Mouse (Mus musculus) spleen, adult 12 weeks (tissue): ENCODE results near the gene Plin1.

Experiments
- DNase-seq: peaks from one replicate; pipeline ENCODE4 v3.0.0; 2022; ENCODE audit warnings: low spot score

The Plin1 gene

DNA sequence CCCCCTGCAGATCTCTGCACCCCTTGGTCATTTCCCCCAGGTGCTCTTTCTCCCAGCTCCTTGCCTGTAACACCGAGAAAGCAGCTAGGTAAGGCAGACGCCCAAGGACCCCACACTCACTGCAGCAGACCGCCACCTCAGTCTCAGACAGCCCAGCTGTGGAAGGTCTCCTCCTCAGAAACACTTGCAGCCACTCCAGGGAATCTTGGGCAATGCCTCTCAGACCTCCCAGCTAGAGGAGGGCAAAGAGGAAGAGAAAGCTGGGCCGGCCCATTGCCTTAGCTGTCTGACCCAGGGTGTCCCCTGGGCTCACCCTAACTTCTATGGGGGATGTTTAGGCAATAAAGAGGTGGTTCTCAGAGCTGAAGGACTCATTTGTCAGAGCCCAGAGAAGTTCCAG lies at the start of gene Plin1:
TSS of gene Plin1 (minus strand) at position 282 of the 400 bp plus-strand sequence.
- no peak for DNase-seq

DNA sequence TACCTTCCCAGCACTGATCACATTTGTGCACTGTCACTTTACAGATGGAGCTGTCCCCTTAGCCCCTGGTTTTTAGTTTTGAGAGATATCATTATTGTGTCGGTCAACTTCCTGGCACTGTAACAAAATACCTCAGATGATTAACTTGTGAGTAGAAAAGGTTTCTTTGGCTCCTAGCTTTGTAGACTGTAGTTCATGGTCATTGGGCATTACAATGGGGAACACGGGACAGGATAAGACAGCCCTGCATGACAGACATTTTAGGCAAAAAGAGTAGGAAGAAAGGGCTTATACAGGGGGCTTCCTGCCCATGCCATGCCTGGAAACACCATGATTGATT lies 49.8 kb upstream of the Plin1 start:
- no peak for DNase-seq

DNA sequence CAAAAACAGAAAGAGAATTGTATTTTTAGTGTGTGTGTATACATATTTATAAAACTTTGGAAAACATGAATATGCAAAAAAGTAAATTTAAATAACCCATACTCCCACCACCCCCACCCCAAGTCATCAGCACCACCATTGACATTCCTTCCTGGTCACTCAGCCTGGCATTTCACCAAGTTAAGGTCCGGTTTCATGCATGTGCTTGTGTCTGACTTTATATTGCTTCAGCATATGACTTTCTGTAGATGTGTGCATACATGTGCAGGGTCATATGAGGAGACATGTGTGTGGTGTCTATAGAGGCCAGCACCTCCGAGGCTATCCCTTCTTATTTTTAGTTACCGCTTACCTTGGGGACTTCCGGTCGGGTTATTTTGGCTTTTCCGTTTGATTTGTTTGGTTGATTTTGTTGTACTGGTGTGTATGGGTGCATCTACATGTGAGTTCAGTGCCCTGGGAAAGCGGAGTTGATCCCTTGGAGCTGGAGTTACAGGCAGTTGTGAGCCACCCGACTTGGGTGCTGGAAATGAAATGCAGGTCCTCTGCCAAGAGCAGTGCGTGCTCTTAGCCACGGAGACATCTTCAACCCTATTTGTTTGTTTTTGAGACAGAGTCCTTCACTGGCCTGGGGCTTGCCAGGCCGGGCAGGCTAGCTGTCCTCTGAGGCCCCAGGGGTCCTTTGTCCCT lies 49.3 kb upstream of the Plin1 start:
- DNase-seq: no peak

DNA sequence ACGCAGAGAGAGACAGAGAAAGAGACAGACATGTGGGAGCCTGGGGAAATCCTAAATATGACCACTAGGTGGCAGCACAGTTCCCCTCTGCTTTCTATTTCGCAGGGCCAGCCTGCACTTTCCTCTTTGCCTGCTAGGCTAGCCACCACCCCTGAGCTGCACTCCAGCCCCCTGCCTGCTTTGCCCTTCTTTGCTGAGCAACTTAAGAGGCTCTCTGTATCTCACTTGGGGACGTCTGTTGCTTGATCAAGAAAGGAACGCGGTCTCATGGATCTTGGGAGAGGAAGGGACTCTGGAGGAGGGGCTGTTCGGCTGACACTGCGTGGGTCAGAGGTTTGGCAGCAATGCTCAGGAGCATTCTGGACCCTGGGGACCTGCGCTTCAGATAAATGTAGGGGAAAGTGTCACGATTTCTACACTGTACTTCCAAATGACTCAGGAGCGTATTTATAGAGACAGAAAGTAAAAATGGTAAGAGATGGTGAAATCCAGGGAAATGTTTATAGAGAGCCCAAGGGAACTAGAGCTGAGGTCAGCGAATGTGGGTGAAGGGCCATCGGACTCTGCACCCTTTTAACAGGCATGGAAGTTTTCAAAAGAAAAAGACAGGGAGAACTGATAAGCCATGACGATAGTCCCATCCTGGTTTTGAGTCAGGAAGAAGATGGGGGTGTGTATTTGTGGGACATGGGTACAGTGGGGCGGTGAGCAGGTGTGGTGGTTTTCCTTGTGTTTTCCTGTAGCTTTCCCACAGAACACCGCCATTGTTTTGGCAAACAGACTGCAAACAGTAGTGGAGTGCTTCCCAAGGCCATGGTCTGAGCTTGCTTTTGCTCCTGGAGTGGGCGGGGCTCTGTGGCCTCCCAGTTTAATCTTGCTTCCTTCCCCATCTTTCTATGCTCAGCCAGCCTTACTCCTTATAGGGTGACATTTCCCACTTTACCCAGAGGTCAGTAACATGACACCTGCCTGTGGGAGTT lies 48.2 kb upstream of the Plin1 start:
- DNase-seq: peak; percentile 32

DNA sequence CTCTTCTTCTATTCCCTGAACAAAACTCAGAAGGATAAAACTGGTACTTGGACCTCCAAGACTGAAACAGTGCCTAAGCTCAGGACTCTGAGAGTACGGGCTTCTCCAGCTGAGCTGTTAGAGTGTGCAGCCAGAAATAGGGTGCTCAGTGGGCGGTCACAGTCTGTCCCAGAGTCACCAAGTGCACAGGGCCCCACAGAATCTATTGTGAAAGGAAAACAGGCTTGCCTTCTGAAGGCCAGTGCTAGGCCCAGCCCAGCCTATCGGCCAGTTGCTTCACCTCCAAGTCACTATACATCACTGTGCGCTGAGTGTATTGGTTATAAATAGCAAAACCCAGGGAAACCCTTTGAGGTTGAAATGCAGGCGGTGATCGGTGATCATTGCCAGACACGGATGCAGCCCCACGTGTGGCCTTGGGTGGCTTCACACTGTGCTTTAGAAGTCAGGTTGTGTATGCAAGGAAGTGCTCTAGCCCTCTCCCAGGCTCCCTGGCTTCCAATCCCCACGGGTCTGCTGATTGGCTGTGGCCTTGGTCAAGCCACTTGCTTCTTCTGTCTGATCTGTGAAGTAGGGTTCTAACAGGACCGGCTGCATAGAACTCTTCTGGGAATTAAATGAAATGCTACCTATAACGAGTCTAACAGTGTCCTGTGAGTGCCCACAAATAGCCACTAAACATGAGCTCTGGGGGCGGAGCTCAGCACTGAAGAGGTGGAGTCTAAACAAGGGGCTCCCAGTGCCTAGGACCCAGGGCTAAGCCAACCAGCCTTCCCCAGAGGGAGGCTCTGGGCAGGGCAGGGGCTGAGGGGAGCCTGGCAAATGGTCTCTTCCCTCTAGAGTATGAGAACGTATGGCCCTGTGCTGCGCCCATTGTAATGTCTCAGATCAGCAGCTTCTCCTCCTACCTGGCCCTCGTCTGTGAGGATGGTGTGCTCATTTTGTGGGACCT lies 39.1 kb upstream of the Plin1 start:
- no peak for DNase-seq

DNA sequence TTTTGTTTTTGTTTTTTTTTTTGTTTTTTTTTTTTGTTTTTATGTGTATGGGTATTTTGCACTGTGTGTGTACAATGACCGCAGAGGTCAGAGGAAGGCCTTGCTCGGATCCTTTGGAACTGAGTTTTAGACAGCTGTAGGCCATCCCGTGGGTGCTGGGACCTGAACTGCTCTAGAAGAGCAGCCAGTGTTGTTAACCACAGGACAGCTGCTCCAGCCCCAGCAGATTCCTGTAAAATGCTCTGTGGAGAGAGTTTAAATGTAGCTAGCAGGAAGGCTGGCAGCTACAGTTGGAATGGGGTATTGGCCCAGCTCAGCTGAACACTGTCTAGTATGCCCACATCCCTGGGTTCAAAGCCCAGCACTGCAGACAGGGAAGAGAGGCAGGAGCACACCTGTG lies 37.0 kb upstream of the Plin1 start:
- no peak for DNase-seq

DNA sequence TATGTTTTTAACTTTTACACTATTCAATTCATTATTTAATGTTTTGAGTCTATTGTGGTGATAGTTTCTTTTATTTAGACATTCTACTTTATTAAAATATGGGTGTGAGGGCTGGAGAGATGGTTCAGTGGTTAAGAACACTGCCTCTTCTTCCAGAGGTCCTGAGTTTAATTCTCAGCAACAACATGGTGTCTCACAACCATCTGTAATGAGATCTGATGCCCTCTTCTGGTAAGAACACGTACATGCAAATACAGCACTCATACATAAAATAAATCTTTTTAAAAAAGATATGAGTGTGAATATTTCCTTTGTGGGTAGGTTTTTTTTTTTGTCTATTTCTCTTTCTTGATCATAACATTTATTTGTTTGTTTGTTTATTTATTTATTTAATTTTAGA lies 33.3 kb upstream of the Plin1 start:
- no peak for DNase-seq

DNA sequence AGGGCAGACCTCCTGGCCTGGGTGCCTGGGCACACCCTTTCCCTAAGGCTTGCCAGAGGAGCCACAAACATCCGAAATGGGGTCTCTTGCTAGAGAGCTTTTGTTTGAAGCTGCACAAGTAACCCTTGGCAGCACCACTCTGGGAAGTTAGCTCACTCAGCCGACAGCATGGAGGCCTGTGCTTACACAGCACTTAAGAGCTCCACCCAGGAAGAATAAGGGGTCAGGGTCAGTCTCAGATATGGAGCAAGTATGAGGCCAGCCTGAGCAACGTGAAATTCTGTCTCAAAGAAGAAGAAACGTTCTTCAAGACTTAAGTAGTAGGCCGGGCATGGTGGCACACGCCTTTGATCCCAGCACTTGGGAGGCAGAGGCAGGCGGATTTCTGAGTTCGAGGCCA lies 29.4 kb upstream of the Plin1 start:
- DNase-seq: no peak

DNA sequence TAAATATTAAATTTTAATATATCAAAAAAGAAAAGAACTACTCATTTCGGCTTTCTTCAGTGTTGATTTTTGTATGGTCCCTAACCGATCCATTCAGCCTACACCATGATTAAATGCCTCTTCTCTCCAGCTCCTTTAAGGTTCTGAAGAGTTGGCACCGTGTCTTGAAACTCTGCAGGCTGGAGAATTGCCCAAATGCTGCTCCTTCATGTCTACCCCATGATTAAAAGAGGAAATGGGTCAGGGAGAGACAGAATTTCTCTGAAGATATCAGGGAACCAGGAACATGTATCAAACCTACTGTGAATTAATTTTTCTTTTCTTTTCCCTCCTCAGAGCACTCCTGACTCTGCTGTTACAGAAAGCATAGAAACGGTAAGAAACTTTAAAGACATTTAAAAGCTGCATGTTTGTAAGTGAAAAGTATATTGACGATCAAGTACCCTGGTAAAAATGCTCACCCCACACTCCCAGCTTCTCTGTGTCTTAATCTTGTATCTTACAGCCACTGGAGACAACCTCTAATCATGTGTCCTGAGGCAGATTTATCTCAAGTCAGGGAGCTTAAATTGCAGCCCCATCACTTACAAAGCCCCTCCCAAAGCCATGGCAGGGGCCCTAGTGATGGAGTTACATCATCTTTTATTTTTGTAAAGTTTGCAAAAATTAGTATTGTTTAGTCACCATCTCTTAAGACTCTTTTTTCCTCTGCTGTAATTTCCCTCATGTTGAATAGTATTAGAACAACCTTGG lies 28.6 kb upstream of the Plin1 start:
- DNase-seq: no peak

DNA sequence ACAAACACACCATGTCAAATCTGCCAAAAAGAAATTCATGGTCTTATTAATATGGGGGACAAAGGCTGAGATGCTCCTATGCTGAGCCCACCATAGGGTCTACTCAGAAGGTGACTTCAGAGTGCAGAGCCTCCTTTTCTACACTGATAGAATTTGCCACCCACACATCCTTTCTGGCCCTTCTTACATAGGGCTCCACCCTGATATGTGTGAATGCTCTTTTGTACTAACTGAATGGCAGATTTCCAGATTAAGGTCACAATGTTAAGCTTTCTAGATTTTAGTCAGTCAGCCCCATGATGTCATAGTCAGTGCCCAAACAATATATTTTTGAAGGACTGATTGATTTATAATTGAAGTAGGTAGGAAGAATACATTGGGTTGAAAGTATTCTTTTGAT lies 27.1 kb upstream of the Plin1 start:
- no peak for DNase-seq

DNA sequence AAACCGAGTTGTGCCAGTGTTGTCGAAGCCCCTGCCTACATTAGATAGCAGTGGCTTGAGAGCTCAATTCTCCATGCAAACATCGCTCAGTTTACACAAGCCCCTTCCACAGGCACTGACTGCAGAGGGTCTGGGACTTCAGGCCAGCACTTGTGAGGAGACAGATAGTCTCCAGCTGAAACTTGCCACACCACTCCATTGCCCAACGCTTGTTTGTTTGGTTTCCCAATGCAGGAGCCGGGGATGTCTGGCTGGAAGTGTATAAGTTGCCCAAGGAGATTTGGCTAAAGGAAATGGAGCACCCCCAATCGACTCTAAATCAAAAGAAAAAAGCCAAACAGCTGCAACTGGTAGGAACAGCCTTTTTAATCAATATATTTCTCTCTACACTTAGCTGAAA lies 25.5 kb upstream of the Plin1 start:
- no peak for DNase-seq

DNA sequence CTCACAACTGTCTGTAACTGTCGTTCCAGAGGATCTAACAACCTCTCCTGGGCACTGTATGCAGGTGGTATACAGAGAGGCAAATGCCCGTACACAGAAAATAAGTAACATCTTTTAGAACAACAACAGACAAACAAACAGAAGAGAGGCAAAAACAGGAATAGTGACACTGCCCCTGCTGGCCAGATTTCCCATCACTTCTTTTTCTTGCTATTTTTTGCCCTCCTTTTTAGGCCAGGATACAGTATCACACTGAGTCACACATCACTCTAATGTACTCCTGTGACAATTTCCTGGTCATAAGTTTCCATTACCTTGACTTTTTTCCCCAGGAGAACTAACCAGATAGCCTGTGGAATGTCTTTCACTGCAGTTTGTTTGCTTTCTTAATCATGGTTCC lies 23.6 kb upstream of the Plin1 start:
- no peak for DNase-seq

DNA sequence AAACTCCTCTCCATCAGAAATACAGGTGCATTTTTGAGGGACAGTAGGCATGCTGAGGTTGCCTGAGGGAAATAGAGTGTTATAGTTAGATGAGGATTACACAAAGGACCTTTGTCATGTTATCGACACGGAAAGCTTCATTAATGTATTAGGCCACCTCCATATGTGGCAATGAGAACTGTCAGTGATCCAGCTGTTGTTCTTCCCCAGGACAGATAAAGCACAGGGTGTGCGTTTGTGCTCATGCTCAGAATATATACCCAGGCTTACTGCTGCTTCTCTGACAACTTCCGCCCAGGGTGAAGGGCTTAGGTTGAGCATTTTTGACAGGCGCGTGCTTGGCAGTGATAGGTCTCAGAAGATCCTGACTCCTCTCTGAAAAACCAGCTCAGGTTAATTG lies 16.8 kb upstream of the Plin1 start:
- DNase-seq: no peak

DNA sequence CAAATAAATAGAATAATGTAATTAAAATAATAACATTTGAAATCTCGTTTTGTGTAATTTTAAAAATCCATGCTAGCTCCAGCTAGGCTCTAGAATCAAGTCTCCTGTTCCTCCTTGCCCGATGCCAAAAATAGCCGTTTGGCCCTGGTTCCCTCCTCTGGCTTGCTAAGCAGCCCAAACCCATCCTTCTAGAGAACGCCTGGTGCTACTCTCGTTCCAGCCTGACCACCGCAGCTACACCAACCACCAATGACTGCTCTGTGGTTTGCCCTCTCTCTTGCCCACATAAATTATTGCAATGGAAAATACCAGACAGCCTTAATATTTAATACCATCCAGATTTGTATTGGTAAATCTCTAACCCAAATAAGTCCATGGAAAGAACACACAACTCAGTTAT lies 15.0 kb upstream of the Plin1 start:
- DNase-seq: no peak

DNA sequence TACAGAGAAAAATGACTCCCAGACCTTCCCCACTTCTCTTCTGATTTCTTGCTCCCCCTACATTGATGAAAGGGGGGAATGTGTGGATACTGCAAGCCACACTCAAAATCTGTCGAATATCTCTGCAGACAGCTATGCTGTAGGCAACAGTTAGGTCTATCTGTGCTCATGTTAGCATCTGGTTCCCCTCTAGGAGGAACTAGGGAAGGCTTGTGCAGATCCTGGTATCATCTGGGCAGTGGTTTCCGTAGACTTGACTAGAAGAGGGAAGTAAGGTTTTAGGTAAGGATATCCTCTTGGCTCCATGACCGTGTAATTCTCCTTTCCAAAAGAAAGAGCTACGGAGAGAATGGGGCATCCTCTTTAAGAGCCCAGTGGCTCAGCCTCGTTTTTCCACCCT lies 11.9 kb upstream of the Plin1 start:
- no peak for DNase-seq

DNA sequence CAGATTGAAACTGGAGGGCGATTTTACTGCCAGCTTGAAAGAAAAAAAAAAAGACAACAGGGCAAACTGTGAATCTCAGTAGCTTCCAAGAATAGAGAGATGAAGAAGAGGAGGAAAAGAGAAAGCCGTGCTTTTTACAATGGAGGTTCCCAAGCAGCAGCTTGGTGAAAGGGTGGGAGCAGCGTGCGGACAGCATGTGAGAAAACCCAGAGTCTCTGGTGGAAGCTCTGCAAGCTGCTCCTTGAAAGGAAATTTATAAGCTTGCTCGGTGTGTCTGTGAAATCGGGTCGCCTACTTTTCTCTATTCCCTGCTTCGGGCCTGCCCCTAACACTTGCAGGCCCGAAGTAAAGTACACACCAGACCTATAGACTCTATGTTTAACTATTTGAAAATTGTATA lies 11.3 kb upstream of the Plin1 start:
- no peak for DNase-seq

DNA sequence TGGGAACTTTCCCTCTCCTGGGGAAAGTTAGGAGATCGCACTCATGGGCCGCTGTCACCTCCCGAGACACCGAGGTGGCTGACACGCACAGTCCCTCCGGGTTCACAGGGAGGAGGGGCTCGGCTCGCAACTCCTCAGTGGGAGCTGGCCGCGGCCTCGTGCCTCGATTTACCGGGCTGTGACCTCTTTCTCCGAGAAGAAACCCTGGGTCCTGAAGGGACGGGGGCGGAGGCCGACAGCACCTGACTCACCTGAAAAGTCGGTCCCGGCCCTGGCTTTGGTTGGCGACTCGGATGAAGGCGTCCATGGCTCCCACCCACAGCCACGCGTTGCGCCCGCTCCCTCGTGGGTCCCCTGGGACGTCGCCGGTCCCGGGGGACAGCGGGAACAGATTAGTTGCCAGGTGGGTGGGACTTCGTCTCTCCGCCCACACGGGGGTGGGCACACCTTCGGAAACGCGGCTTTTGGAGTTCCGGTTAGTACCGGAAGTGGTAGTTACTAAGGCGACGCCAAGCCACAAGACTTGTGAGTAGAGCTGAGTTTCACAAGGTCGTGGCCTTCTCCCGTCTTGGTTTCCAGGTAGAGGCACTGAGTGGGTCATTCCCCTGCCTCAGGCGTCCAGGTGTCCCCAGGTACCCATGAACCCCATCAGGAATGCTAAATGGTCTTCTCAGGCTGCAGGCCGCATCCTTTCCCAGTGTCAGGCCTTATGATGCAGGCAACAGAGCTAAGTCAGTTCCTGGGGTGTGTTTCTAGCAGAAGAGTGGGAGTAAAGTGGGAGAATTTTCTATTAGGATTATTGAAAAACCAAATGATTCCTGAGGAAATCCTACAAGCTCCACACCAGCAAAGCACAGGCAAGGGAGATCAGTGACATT lies 10.2 kb upstream of the Plin1 start, which contains the start of the genes Pex11a and Wdr93:
TSS of gene Pex11a (minus strand) at position 473 of the 878 bp plus-strand sequence.
TSS of gene Wdr93 (plus strand) at position 505 of the 878 bp plus-strand sequence.
- peak; percentile 43 for DNase-seq

DNA sequence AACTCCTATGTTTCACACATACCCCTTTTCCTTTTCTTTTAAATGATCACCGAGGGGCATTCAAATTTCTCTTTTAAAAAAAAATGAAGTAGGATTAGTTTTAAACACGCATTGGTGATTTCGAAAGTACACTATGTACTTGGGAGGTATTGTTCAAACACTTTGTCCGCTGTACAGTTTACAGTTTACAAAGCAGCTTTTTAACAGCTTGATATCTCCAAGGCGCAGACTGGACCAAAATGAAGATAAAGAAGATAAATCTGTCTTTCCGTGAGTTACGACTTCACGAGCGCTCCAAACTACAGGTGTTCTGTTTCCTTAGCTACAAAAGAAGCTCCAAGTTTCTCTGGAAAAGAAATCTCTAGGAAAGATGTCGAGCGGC lies 9.6 kb upstream of the Plin1 start:
- no peak for DNase-seq

DNA sequence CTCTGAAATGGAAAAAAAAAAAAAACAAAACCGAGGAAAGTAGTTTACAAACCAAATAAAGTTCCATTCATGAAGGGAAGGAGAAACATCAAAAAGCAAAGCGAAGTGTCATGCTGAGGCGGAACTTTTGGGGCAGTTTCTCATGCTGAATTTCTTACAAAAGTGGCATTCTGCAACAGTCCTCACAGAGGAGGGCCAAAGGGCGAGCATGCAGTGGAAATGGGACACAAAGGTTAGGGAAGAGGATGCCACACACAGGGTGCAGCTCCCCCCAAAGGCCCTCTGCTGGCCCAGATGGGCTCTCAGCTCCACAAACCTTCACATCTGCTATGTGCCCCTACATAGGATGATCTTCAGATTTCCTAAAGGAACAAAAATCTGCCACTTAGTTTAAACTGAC lies 7.6 kb upstream of the Plin1 start:
- DNase-seq: no peak

DNA sequence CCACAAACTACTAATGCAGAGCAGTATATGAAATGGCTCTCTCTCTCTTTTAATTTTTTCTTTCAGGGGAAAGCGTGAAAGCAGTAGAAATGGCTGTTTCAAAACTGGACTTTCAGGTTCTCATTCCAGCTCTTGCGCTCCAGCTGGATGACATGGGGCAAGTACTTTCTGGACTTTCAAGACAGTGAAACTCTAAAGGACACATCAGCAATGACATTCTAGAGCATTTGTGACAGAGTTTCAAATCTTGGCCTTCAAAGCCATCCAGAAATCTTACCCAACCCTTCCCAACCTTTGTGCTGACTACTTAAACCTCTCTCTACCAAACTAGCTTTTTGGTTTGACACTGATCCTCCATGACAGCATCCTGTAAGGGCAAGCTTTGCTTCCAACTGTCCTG lies 6.2 kb upstream of the Plin1 start:
- no peak for DNase-seq

DNA sequence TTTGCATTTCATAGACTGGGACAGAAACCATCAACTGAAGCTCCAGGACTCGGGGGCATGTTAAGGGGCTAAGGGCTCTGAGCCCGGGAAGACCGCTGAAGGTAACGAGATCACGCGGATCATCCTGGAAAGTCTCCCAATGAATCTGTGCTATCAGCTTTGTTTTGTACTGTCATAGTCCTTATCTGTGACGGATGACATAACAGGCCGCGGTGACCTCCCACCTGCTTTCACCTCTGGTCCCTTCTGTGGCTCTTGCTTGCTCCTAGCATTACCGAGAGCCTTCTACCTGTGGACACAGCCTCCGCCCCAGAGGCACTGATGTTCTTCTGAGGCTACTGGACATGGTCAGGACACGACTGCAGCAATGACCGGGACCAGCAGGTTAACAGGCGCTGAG lies 3.8 kb upstream of the Plin1 start:
- DNase-seq: no peak
